Mouse (Mus musculus) neural tube, embryonic 15.5 days (tissue): ENCODE data around the gene Cblc. TPM values are rescaled to one million over a fixed set of nuclear protein-coding genes. Genes with fewer than 3 reads are reported as not detected.

ENCODE experiments used
- ATAC-seq: fragments of 200-750 bp; cut with Nextera tagmentation; 2 replicates; pipeline ENCODE4 v1.8.0; 2017; ENCODE audit warnings: mild to moderate bottlenecking, moderate TSS enrichment, moderate library complexity; ENCODE audit not compliant: low FRiP score
- H3K27ac ChIP-seq: fragments of 300-500 bp; sonication (generic); replicated peaks from 2 replicates; pipeline ENCODE4 v1.5.1; 2015; ENCODE audit warnings: mild to moderate bottlenecking, inconsistent platforms
- H3K27me3 ChIP-seq: fragments of 300-500 bp; sonication (generic); replicated peaks from 2 replicates; pipeline ENCODE4 v1.6.1; 2015; ENCODE audit warnings: inconsistent platforms
- H3K36me3 ChIP-seq: fragments of 300-500 bp; sonication (generic); 2 replicates; pipeline ENCODE4 v1.6.1; 2015; ENCODE audit warnings: inconsistent platforms
- H3K4me1 ChIP-seq: fragments of 300-500 bp; sonication (generic); 2 replicates; pipeline ENCODE4 v1.6.1; 2015; ENCODE audit warnings: inconsistent platforms
- H3K4me2 ChIP-seq: fragments of 300-500 bp; sonication (generic); 2 replicates; pipeline ENCODE4 v1.6.1; 2015; ENCODE audit warnings: inconsistent platforms, mild to moderate bottlenecking, moderate library complexity
- H3K4me3 ChIP-seq: fragments of 300-500 bp; sonication (generic); replicated peaks from 2 replicates; pipeline ENCODE4 v1.5.1; 2015; ENCODE audit warnings: mild to moderate bottlenecking, inconsistent platforms
- H3K9ac ChIP-seq: fragments of 300-500 bp; sonication (generic); replicated peaks from 2 replicates; pipeline ENCODE4 v1.6.1; 2015; ENCODE audit warnings: mild to moderate bottlenecking, inconsistent platforms
- H3K9me3 ChIP-seq: fragments of 300-500 bp; sonication (generic); replicated peaks from 2 replicates; pipeline ENCODE4 v1.6.1; 2016; ENCODE audit warnings: inconsistent platforms
- WGBS: fragments of 180-500 bp; shearing (Covaris S2); methylation state at CpG from one replicate; pipeline ENCODE4 v1.1.7; 2015; ENCODE audit warnings: mixed read lengths; 5-methylcytosine and 5-hydroxymethylcytosine counted together
- polyA plus RNA-seq: library from polyadenylated mRNA; unstranded; fragments of >200 nt; fragmentation: Nextera tagmentation; extraction: Ambion mirVana; gene quantifications from 2 replicates; pipeline ENCODE4 v1.2.1, GENCODE M21; 2015

The Cblc gene
- polyA plus RNA-seq, 1 experiment from 2014 or later: 0.69 TPM

DNA sequence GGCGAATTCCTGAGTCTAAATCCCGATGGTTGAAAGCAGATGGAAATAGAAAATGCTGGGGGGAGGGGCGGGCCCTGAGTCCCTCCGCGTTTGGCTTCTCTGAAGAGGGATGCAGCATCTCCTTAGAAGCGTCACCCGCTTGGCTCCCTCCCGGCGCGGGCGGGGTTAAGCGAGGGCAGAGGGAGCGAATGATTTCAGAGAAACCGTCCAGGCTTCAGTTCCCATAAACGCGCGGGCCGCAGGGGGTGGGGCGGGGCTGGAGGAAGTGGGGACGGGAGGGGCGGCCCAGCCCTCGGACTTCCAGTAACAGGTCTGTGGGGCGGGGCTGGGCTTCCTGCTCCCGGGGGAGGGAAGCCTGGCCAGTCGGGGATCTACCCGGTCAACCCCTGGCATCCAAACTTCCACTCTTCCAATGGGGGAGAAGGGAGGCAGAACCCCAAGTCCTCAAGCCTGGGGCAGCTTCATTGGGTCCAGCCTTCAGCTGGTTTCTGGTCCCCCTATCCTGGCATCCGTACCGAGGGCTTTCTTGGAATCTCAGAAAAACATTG is 19.7 kb upstream of the Cblc start:
- peak overlapping the region; percentile 74 for H3K4me2 ChIP-seq
- no peaks in the 10 kb centered on the region for H3K36me3 ChIP-seq
- no peaks in the 10 kb centered on the region for H3K9me3 ChIP-seq
- ATAC-seq: peak; percentile 68
- no peak overlapping the region for H3K27ac ChIP-seq
- under 1% methylated on average over 28 of the region's 28 CpGs for WGBS
- peak overlapping the region; percentile 50 for H3K9ac ChIP-seq
- peak overlapping the region; percentile 43 for H3K4me3 ChIP-seq
- H3K27me3 ChIP-seq: peaks cover 62% of the 10 kb centered on the region
- peaks cover 24% of the 10 kb centered on the region for H3K4me1 ChIP-seq

DNA sequence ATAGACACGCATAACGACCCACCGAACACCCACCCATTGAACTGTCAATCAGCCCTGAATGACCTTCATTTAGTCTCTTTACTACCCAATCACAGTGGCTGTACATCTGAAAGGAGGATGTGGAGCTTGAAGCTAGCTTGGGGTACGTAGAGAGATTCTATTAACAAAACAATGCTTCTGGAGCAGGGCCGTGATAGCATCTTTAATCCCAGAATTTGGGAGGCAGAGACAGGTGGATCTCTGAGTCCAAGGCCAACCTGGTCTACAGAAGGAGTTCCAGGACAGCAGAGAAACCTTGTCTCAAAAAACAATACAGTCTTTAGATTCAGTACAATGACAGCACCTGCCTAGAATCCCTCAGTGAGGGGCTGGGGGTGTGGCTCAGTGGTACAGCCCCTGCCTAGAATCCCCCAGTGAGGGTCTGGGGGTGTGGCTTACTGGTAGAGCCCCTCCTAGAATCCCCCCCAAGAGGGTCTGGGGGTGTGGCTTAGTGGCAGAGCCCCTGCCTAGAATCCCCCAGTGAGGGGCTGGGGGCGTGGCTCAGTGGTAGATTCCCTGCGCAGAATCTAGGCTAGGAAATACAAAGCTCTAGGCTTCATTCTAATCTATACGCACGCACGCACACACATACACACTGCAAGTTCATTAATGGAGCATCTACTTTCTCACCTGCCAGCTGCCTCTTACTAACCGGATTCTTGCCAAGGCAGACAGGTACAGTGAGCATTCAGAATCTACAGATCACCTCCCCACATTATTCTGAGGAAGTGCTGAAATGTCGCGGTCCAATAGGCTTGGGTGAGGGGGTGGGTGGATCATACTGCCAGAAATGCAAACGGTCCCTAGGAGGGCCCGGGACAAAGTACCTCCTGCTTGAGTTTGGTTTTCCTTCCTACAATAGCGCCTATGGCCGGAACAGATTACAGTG is 19.0 kb upstream of the Cblc start:
- Histone ChIP-seq H3K9ac (peak overlapping the region; percentile 50), H3K4me3 (peak overlapping the region; percentile 43), H3K36me3 (no peaks in the 10 kb centered on the region), H3K9me3 (no peaks in the 10 kb centered on the region), H3K27me3 (peaks cover 64% of the 10 kb centered on the region), H3K4me1 (peaks cover 30% of the 10 kb centered on the region), H3K27ac (no peak overlapping the region), H3K4me2 (peak overlapping the region; percentile 74)
- 25% methylated on average over 17 of the region's 17 CpGs for WGBS
- peak; percentile 35; the same call in 1 of the 2 replicates for ATAC-seq

DNA sequence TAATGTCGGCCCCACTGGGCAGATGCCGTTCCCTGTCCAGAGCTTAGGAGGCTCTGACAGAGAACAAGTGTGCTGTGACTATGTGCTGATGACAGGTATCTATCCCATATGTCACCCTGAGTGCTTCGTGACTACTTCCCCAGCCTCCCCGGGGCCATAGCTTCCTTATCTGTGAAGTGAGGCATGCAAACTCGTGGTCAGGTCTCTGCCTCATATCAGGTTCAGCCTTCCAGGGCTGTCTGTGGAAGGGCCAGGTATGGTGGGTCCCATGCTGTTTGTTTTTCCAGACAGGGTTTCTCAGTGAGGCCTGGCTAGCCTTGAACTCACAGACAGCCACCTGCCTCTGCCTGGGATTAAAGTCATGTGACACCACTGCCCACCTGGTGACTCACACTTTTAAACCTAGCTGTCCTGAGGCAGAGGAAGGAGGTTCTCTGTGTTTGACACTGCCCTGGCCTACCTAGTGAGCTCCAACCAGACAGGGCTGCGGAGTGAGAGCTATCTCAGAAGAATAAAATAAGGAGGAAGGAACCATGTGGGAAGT is 17.0 kb upstream of the Cblc start:
- Histone ChIP-seq H3K27me3 (peaks cover 76% of the 10 kb centered on the region), H3K27ac (no peak overlapping the region), H3K36me3 (no peaks in the 10 kb centered on the region), H3K4me2 (no peak overlapping the region), H3K4me1 (peaks cover 39% of the 10 kb centered on the region), H3K9me3 (no peaks in the 10 kb centered on the region), H3K4me3 (no peak overlapping the region), H3K9ac (no peak overlapping the region)
- WGBS: 80% methylated on average over 6 of the region's 6 CpGs
- no peak for ATAC-seq

DNA sequence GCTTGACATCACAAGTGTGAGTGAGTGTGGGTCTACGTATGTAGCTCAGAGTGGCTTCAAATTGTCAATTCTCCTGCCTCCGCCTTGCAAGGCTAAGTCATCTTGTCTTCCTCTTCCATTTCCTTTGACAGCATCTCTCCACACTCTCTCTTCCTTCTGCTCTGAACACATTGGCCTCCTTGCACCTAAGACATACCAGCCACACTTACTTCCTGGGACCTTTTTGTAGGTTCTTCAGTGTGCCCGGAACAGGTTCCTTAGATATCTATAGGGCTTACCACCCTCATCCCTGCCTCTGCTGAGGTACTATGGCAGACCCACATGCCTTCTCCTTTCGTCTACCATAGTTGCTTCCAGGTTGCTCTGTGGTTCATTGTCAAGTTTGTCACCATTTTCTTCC is 16.6 kb upstream of the Cblc start:
- Histone ChIP-seq H3K27ac (no peak overlapping the region), H3K27me3 (peaks cover 77% of the 10 kb centered on the region), H3K9me3 (no peaks in the 10 kb centered on the region), H3K4me1 (peaks cover 39% of the 10 kb centered on the region), H3K36me3 (no peaks in the 10 kb centered on the region), H3K4me2 (no peak overlapping the region), H3K9ac (no peak overlapping the region), H3K4me3 (no peak overlapping the region)
- WGBS: 83% methylated on average over 4 of the region's 4 CpGs
- ATAC-seq: no peak

DNA sequence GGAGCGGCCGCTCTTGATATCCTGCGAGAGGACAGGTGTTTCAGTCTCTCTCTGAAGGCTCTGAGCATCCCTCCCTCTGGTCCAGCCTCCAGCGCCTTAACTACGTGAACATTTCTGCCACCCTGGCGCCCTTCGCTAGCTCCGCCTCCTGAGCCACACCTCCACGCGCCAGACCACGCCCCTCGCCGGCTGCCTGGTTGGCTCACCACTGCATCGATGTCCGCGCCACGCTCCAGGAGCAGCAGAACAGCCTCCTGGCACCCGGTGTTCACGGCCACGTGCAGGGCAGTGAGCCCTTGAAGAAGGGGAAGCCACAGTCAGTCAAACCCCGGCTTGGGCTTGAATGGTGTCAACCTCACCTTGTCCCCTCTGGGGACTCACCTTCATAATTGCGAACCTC is 14.5 kb upstream of the Cblc start:
- H3K4me1 ChIP-seq: peaks cover 24% of the 10 kb centered on the region
- H3K9me3 ChIP-seq: no peaks in the 10 kb centered on the region
- H3K36me3 ChIP-seq: no peaks in the 10 kb centered on the region
- peak overlapping the region; percentile 57 for H3K4me2 ChIP-seq
- peak overlapping the region; percentile 37; the same call in 1 of the 2 replicates for H3K9ac ChIP-seq
- peak; percentile 53 for ATAC-seq
- H3K4me3 ChIP-seq: peak overlapping the region; percentile 25
- peaks cover 58% of the 10 kb centered on the region for H3K27me3 ChIP-seq
- 6% methylated on average over 22 of the region's 22 CpGs for WGBS
- no peak overlapping the region for H3K27ac ChIP-seq

DNA sequence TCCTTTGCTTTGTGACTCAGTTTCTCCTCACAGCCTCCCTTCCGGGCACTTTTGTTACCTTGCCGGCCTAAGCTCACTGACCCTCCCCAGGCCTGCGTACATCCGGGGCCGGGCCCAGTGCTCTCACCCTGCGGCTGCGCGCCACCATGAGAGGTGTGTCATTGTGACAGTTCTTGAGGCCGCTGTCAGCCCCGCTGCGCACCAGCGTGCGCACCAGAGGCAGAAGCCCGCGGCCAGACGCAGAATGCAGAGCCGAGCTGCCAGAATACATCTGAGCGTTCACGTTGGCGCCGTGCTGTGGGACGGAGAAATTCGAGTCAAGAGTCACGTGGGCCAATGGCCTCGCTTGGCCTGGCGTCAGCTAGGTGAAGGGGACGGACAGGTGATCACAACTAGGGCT is 12.8 kb upstream of the Cblc start:
- Histone ChIP-seq H3K9me3 (no peaks in the 10 kb centered on the region), H3K4me2 (peak overlapping the region; percentile 51), H3K9ac (peak overlapping the region; percentile 27; the same call in 1 of the 2 replicates), H3K27ac (no peak overlapping the region), H3K36me3 (no peaks in the 10 kb centered on the region), H3K4me1 (peaks cover 17% of the 10 kb centered on the region), H3K27me3 (peaks cover 58% of the 10 kb centered on the region), H3K4me3 (peak overlapping the region; percentile 30)
- ATAC-seq: peak; percentile 74
- 5% methylated on average over 27 of the region's 27 CpGs for WGBS

DNA sequence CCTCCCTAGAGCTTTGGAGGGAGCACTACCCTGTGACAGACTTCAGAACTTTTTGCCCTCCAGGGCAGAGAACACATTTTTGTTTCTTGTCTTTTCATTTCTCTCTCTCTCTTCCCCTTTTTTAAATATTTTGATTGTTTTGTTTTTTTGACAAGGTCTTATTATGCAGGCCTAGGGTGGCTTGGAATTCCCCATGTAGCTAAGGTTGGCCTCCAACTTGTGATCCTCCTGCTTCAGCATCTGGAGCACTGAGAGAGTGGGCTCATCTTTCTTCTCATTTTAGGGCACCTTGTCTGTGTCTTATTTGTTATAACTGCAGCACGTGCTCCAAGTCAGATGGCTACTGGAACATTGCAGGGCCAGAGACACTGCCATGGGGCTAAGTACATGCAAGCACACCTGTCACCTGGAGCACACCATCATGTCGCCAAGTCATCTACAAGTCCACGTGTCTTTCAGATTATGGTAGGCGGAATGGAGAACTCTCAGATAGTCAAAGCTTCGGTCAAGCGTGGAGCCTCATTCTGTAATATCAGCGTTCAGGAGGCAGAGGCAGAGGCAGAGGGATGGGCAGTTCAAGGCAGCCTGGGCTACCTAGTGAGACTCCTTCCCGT is 9.9 kb upstream of the Cblc start:
- H3K9ac ChIP-seq: no peak overlapping the region
- 84% methylated on average over 8 of the region's 8 CpGs for WGBS
- H3K4me2 ChIP-seq: no peak overlapping the region
- no peak for ATAC-seq
- no peaks in the 10 kb centered on the region for H3K9me3 ChIP-seq
- H3K4me3 ChIP-seq: no peak overlapping the region
- no peaks in the 10 kb centered on the region for H3K36me3 ChIP-seq
- H3K27ac ChIP-seq: no peak overlapping the region
- peaks cover 38% of the 10 kb centered on the region for H3K27me3 ChIP-seq
- H3K4me1 ChIP-seq: peaks cover 17% of the 10 kb centered on the region

DNA sequence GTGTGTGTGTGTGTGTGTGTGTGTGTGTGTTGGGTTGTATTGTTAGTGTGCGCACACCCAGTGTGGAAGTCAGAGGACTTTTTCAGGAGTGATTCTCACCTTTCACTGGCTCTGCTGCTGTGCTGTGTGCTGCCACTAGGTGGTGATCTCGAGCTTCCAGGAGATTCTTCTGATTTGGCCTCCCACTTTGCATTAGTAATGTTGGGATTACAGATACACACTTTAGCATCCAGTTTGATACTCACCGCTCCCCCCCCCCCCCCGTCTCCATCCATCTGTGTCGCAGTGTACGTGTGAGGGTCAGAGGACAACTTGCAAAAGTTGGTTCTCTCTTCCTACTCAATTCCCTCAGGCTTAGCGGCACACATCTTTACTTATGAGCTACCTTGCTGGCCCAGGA is 6.4 kb upstream of the Cblc start:
- 18% methylated on average over 7 of the region's 7 CpGs for WGBS
- Histone ChIP-seq H3K27me3 (peaks cover 4% of the 10 kb centered on the region; the same call in 1 of the 2 replicates), H3K9ac (no peak overlapping the region), H3K27ac (no peak overlapping the region), H3K4me1 (no peaks in the 10 kb centered on the region), H3K4me3 (no peak overlapping the region), H3K36me3 (no peaks in the 10 kb centered on the region), H3K9me3 (no peaks in the 10 kb centered on the region), H3K4me2 (no peak overlapping the region)
- peak; percentile 69 for ATAC-seq

DNA sequence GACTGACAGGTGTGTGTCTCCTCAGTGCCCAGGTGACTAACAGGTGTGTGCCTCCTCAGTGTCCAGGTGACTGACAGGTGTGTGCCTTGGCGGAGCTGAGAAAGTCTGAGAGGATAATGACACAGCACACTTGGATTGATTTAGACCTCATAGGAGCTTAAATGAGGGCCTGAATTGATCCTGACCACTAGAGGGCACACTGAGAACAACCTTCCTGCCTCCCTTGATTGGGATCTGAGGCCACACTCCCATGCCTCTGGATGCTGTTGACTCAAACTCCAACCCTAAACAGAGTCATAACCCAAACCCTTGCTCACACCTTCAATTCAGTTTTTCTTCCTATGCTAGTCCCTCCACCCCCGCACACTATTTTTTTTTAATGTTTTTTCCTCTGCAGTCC is 4.2 kb upstream of the Cblc start:
- H3K9me3 ChIP-seq: no peaks in the 10 kb centered on the region
- H3K4me2 ChIP-seq: no peak overlapping the region
- no peak for ATAC-seq
- WGBS: 31% methylated on average over 2 of the region's 2 CpGs
- no peak overlapping the region for H3K27ac ChIP-seq
- peaks cover 23% of the 10 kb centered on the region for H3K27me3 ChIP-seq
- peaks cover 9% of the 10 kb centered on the region; the same call in 1 of the 2 replicates for H3K4me1 ChIP-seq
- no peak overlapping the region for H3K4me3 ChIP-seq
- H3K9ac ChIP-seq: no peak overlapping the region
- H3K36me3 ChIP-seq: no peaks in the 10 kb centered on the region

DNA sequence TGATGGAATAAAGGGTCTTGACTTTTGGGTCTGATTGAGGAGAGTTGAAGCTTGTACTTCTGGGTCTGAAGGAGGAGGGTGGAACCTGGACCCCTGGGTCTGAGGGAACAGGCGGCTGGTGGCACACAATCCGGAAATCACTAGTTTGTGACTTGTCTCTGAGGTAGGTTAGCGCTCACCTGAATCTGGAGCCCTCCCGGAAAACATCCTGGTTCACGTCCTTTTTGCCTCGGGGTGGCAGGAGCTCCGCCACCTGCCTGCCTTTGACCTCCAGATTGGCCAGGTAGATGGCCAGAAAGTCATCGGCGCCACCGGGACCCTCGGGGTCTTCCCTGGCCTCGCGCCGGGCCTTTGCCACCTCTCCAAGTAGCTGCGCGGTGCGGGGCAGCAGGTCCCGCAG is 355 bp downstream of the Cblc start:
- H3K4me1 ChIP-seq: peaks cover 9% of the 10 kb centered on the region; the same call in 1 of the 2 replicates
- WGBS: 11% methylated on average over 18 of the region's 18 CpGs
- peak overlapping the region; percentile 16 for H3K4me3 ChIP-seq
- H3K27me3 ChIP-seq: peaks cover 36% of the 10 kb centered on the region
- no peak overlapping the region for H3K27ac ChIP-seq
- peak overlapping the region; percentile 19 for H3K4me2 ChIP-seq
- ATAC-seq: no peak
- H3K9me3 ChIP-seq: no peaks in the 10 kb centered on the region
- H3K36me3 ChIP-seq: no peaks in the 10 kb centered on the region
- no peak overlapping the region for H3K9ac ChIP-seq

DNA sequence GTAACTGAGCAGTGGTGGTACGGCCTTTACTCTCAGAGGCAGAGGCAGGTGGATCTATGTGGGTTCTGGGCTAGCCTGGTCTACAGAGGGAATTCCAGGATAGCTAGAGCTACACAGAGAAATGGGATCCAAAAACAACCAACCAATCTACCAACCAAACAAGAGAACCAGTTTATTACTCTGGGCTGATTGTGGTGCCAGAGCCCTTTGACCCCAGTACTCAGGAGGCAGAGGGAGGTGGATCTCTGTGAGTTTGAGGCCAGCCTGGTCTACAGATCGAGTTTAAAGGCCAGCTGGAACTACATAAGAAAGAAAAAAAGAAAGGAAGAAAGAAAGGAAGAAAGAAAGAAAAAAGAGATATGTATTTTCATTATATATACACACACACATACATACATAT is 1.4 kb downstream of the Cblc start:
- peaks cover 39% of the 10 kb centered on the region for H3K27me3 ChIP-seq
- WGBS: 63% methylated on average over 2 of the region's 2 CpGs
- H3K4me1 ChIP-seq: peaks cover 9% of the 10 kb centered on the region
- no peaks in the 10 kb centered on the region for H3K9me3 ChIP-seq
- no peak overlapping the region for H3K4me3 ChIP-seq
- H3K36me3 ChIP-seq: no peaks in the 10 kb centered on the region
- ATAC-seq: no peak
- no peak overlapping the region for H3K4me2 ChIP-seq
- H3K9ac ChIP-seq: no peak overlapping the region
- no peak overlapping the region for H3K27ac ChIP-seq
